Mouse (Mus musculus): ENCODE measurements at regions not wholly inside any gene's neighbourhood (a gene's known extent, or its start where the extent isn't known, plus 50 kb on each side); places are given as distances from the start of the nearest gene placed in this dataset.

DNA sequence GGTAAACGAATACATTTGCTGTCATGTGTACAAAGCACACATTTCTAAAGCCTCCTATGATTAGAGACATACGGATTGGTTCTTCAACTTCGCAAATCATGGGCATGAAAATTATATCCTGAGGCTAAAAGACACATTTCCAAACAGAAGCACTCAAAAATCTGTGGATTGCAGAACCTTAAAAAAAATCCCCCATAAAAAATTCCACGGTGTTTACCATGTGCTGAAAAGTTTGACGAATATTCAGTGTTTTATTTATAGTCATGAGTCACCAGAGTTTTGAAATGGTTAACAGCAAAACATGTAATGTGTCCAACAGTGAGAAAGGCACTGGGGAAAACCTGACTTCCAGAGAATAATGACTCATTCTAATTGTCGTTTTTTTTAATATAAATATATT lies 1214.9 kb upstream of the Cited2 start:
- Histone ChIP-seq H3K4me3 (ENCODE audit: low read depth, low read length) (no peak overlapping the region), H3K27ac (ENCODE audit: low read depth, low read length) (no peak overlapping the region), H3K9me3 (replicated peaks; ENCODE audit: control insufficient read depth, low read length) (no peaks in the 10 kb centered on the region), H3K4me2 (no peak overlapping the region), H3K4me1 (ENCODE audit: control insufficient read depth, insufficient read depth, low read length) (peaks cover 4% of the 10 kb centered on the region; the same call in 1 of the 2 replicates), H3K36me3 (ENCODE audit: control insufficient read depth, insufficient read depth, low read length) (no peaks in the 10 kb centered on the region), H3K9ac (ENCODE audit: low read depth, low read length) (no peak overlapping the region), H3K27me3 (ENCODE audit: control insufficient read depth, insufficient read depth, low read length) (no peaks in the 10 kb centered on the region)
- WGBS (ENCODE audit: insufficient replicate concordance): 66% methylated on average over 6 of the region's 6 CpGs
- ATAC-seq (replicated peaks; ENCODE audit: insufficient number of reproducible peaks, low FRiP score, low TSS enrichment): no peak

DNA sequence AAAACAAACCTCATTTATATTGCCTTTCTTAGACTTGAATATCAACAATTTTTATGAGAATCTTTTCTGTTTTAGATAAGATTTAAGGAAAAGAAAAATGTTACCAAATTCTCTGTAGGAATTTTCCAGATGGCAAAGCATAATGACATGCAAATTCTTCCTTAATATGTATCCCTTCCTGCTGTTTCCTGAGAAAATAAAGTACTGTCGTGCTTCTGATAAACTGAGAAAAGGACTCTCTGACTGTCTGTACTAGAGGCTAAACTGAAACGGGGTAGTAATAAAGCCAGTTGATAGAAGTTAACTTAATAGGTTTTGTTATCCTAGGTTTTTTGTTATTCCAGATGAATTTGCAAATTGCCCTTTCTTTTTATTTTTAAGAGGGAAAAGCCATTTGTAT lies 1208.4 kb upstream of the Cited2 start:
- Histone ChIP-seq H3K9me3 (replicated peaks; ENCODE audit: control insufficient read depth, low read length) (no peaks in the 10 kb centered on the region), H3K4me3 (ENCODE audit: low read depth, low read length) (no peak overlapping the region), H3K27ac (ENCODE audit: low read depth, low read length) (no peak overlapping the region), H3K36me3 (ENCODE audit: control insufficient read depth, insufficient read depth, low read length) (no peaks in the 10 kb centered on the region), H3K4me2 (no peak overlapping the region), H3K4me1 (ENCODE audit: control insufficient read depth, insufficient read depth, low read length) (no peaks in the 10 kb centered on the region), H3K9ac (ENCODE audit: low read depth, low read length) (no peak overlapping the region), H3K27me3 (ENCODE audit: control insufficient read depth, insufficient read depth, low read length) (no peaks in the 10 kb centered on the region)
- no peak for ATAC-seq (replicated peaks; ENCODE audit: insufficient number of reproducible peaks, low FRiP score, low TSS enrichment)
- WGBS (ENCODE audit: insufficient replicate concordance): 67% methylated on average over 2 of the region's 2 CpGs

DNA sequence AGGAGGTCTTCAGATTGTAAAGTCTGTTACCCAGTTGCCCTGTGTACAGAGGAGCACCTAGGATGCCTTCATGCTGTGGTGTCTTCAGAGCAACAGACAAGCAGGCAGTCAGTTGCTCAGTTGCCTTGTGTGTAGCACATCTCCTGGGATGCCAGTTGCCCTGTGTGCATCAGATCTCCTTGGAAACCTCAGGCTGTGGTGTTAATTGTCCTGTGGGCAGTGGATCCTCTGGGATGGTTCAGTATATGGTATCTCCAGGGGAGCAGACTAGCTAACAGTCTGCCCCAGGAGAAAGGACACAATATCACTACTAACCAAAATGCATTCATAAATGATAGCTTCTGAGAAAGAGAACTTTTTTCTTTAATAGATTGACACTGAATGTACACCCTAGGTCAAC lies 1201.1 kb upstream of the Cited2 start:
- Histone ChIP-seq H3K9me3 (replicated peaks; ENCODE audit: control insufficient read depth, low read length) (no peaks in the 10 kb centered on the region), H3K36me3 (ENCODE audit: control insufficient read depth, insufficient read depth, low read length) (no peaks in the 10 kb centered on the region), H3K27ac (ENCODE audit: low read depth, low read length) (no peak overlapping the region), H3K4me1 (ENCODE audit: control insufficient read depth, insufficient read depth, low read length) (no peaks in the 10 kb centered on the region), H3K4me3 (ENCODE audit: low read depth, low read length) (no peak overlapping the region), H3K4me2 (no peak overlapping the region), H3K27me3 (ENCODE audit: control insufficient read depth, insufficient read depth, low read length) (no peaks in the 10 kb centered on the region), H3K9ac (ENCODE audit: low read depth, low read length) (no peak overlapping the region)
- no peak for ATAC-seq (replicated peaks; ENCODE audit: insufficient number of reproducible peaks, low FRiP score, low TSS enrichment)

DNA sequence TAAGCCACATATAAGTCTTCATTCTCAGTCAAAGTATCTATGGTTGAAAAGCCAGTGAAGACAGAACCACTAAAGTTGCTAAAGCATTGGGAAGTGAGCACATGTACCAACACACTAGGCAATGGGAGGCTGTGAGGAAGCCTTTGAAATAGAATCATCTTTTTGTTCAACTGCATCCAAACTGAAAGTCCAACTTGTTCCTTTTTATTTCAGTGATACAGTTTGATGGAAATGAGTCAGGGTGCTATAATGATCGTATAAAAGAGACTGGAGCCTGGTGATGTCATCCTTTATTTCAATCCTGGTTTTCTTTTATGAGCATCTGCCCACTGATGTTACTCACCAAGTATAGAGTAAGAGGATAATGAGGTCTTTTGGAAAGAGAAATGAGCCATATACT lies 1198.9 kb upstream of the Cited2 start:
- no peak overlapping the region for H3K4me2 ChIP-seq
- H3K36me3 ChIP-seq (ENCODE audit: control insufficient read depth, insufficient read depth, low read length): no peaks in the 10 kb centered on the region

DNA sequence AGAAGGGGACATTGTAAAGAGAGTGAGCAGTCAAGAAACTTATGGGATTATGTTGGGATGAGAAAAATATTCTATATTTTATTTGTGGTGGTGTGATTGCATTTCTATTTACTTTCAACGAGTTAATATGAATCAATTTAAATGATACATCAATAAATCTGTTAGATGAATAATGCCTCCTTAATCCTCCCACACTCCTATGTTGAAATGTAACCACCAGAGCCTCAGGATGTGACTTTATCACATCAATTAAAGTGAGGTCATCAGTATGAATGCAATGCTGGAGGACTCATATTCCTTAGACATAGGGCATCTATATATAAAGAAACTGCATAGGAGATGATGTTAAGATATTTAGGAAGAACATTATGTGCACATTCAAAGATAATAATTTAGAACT lies 1195.3 kb upstream of the Cited2 start:
- no peak overlapping the region for H3K9ac ChIP-seq (ENCODE audit: low read depth, low read length)
- no peaks in the 10 kb centered on the region for H3K4me1 ChIP-seq (ENCODE audit: control insufficient read depth, insufficient read depth, low read length)
- no peak overlapping the region for H3K4me2 ChIP-seq
- H3K9me3 ChIP-seq (replicated peaks; ENCODE audit: control insufficient read depth, low read length): no peaks in the 10 kb centered on the region
- no peak overlapping the region for H3K27ac ChIP-seq (ENCODE audit: low read depth, low read length)
- H3K4me3 ChIP-seq (ENCODE audit: low read depth, low read length): no peak overlapping the region
- H3K27me3 ChIP-seq (ENCODE audit: control insufficient read depth, insufficient read depth, low read length): no peaks in the 10 kb centered on the region
- no peaks in the 10 kb centered on the region for H3K36me3 ChIP-seq (ENCODE audit: control insufficient read depth, insufficient read depth, low read length)
- ATAC-seq (replicated peaks; ENCODE audit: insufficient number of reproducible peaks, low FRiP score, low TSS enrichment): no peak
- 50% methylated on average over 1 of the region's 1 CpGs for WGBS (ENCODE audit: insufficient replicate concordance)

More for the DNA sequence above, 1198.9 kb upstream of the Cited2 start:
- no peak overlapping the region for H3K4me3 ChIP-seq (ENCODE audit: low read depth, low read length)
- H3K4me1 ChIP-seq (ENCODE audit: control insufficient read depth, insufficient read depth, low read length): no peaks in the 10 kb centered on the region
- no peak overlapping the region for H3K27ac ChIP-seq (ENCODE audit: low read depth, low read length)
- H3K9ac ChIP-seq (ENCODE audit: low read depth, low read length): no peak overlapping the region
- no peaks in the 10 kb centered on the region for H3K27me3 ChIP-seq (ENCODE audit: control insufficient read depth, insufficient read depth, low read length)
- no peaks in the 10 kb centered on the region for H3K9me3 ChIP-seq (replicated peaks; ENCODE audit: control insufficient read depth, low read length)
- no peak for ATAC-seq (replicated peaks; ENCODE audit: insufficient number of reproducible peaks, low FRiP score, low TSS enrichment)
- 75% methylated on average over 1 of the region's 1 CpGs for WGBS (ENCODE audit: insufficient replicate concordance)

DNA sequence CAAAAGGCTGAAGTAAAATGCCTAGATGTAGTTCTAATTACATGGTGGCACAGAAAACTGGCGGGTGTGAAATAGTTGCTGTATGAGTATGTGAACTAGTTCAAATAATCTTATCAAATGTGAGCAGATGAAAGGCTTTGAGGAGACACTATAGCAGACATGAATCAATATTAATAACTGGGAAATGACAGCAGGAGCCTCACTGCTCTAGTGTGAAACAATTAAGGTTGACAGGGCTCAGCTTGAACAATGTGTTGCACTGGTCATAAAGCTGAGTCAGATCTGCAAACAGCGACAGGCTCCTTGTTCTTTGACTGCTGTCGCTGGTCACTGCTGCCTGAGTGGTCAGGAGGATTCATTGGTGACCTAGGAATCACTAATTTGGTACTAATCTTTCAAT lies 1185.4 kb upstream of the Cited2 start:
- Histone ChIP-seq H3K27me3 (ENCODE audit: control insufficient read depth, insufficient read depth, low read length) (no peaks in the 10 kb centered on the region), H3K9ac (ENCODE audit: low read depth, low read length) (no peak overlapping the region), H3K9me3 (replicated peaks; ENCODE audit: control insufficient read depth, low read length) (no peaks in the 10 kb centered on the region), H3K4me1 (ENCODE audit: control insufficient read depth, insufficient read depth, low read length) (no peaks in the 10 kb centered on the region), H3K36me3 (ENCODE audit: control insufficient read depth, insufficient read depth, low read length) (no peaks in the 10 kb centered on the region), H3K27ac (ENCODE audit: low read depth, low read length) (no peak overlapping the region), H3K4me2 (no peak overlapping the region), H3K4me3 (ENCODE audit: low read depth, low read length) (no peak overlapping the region)
- 44% methylated on average over 3 of the region's 3 CpGs for WGBS (ENCODE audit: insufficient replicate concordance)
- no peak for ATAC-seq (replicated peaks; ENCODE audit: insufficient number of reproducible peaks, low FRiP score, low TSS enrichment)

DNA sequence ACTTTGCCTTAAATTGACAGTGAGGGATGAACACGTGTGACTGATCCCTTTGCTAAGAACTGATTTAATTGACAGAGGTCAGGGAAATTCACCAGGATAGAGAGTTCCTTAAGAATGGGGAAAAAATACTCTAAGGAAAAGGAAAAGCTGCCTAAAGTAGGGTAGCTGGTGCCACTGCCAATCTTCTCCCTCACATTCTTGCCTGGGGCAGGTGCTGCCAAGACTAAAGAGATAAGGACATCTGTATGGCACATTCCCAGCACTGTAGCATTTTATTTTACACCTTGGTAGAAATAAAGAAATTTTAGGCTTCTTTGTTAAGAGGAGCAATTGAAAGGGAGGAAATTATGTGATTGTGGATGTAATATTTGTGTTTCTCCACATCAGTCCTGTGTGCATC lies 1184.6 kb upstream of the Cited2 start:
- Histone ChIP-seq H3K27me3 (ENCODE audit: control insufficient read depth, insufficient read depth, low read length) (no peaks in the 10 kb centered on the region), H3K36me3 (ENCODE audit: control insufficient read depth, insufficient read depth, low read length) (no peaks in the 10 kb centered on the region), H3K9me3 (replicated peaks; ENCODE audit: control insufficient read depth, low read length) (no peaks in the 10 kb centered on the region), H3K4me3 (ENCODE audit: low read depth, low read length) (no peak overlapping the region), H3K9ac (ENCODE audit: low read depth, low read length) (no peak overlapping the region), H3K4me2 (no peak overlapping the region), H3K27ac (ENCODE audit: low read depth, low read length) (no peak overlapping the region), H3K4me1 (ENCODE audit: control insufficient read depth, insufficient read depth, low read length) (no peaks in the 10 kb centered on the region)
- no peak for ATAC-seq (replicated peaks; ENCODE audit: insufficient number of reproducible peaks, low FRiP score, low TSS enrichment)
- WGBS (ENCODE audit: insufficient replicate concordance): 49% methylated on average over 1 of the region's 1 CpGs

DNA sequence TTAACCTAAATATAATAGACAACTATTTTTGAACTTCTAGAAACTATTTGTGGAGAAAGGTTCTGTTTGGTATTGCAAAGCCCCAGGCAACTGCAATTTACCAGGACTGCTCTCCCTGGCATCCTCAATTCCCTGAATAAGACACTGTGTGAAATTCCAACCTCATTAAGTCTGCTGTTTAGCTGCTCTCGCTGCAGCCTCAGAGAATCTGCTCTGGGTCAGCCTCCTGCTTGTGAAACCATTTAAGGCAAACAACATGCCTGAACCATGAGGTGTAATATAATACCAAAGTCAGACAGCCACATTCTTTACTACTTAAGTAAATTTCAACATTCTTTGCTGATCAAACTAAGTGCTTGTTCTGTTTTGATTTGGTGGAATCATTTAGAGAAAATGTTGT lies 1177.6 kb upstream of the Cited2 start:
- Histone ChIP-seq H3K4me1 (ENCODE audit: control insufficient read depth, insufficient read depth, low read length) (no peaks in the 10 kb centered on the region; the same call in 1 of the 2 replicates), H3K4me2 (no peak overlapping the region), H3K27me3 (ENCODE audit: control insufficient read depth, insufficient read depth, low read length) (no peaks in the 10 kb centered on the region), H3K4me3 (ENCODE audit: low read depth, low read length) (no peak overlapping the region), H3K9ac (ENCODE audit: low read depth, low read length) (no peak overlapping the region), H3K9me3 (replicated peaks; ENCODE audit: control insufficient read depth, low read length) (no peaks in the 10 kb centered on the region), H3K27ac (ENCODE audit: low read depth, low read length) (peak overlapping the region; percentile 71), H3K36me3 (ENCODE audit: control insufficient read depth, insufficient read depth, low read length) (no peaks in the 10 kb centered on the region)
- ATAC-seq (replicated peaks; ENCODE audit: insufficient number of reproducible peaks, low FRiP score, low TSS enrichment): peak; percentile 59; the same call in 1 of the 2 replicates
- 6% methylated on average over 1 of the region's 1 CpGs for WGBS (ENCODE audit: insufficient replicate concordance)

DNA sequence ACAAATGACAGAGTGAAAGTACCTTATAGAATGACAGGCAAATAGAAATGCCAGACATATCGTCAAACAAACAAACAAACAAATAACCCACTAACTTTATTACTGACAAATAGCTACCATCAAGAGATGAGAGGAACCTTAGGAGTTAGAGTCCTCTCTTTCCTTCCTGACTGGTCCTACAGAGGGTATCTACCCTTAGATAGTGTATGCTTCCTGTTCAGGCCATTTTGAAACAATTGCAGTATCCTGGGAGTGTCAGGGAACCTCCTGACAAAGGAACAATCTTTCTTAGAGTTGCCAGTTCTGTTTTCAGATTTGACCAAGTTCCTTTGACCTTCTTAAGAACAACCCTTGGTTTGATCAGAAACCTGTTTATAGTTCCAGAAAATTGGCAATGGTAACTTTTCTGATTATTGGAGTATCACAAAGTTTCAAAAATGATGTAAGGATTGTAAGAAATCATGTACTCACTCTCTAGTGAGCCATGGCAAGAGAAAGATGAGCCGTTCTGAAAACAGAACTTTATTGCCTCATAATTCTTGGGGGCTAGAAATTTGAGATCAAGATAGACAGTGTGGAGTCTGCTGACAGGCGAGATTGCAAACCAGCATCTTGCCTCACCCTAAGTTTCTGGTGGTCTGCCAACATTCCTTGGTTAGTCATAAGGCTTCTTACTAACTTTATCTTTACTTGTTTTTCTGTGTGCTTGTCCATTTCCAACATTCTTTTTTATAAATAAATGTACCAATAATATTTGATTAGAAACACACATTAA lies 1170.0 kb upstream of the Cited2 start:
- H3K4me3 ChIP-seq (ENCODE audit: low read depth, low read length): no peak overlapping the region
- H3K9ac ChIP-seq (ENCODE audit: low read depth, low read length): no peak overlapping the region
- H3K36me3 ChIP-seq (ENCODE audit: control insufficient read depth, insufficient read depth, low read length): no peaks in the 10 kb centered on the region
- no peaks in the 10 kb centered on the region for H3K9me3 ChIP-seq (replicated peaks; ENCODE audit: control insufficient read depth, low read length)
- no peaks in the 10 kb centered on the region for H3K27me3 ChIP-seq (ENCODE audit: control insufficient read depth, insufficient read depth, low read length)
- ATAC-seq (replicated peaks; ENCODE audit: insufficient number of reproducible peaks, low FRiP score, low TSS enrichment): no peak
- 70% methylated on average over 3 of the region's 3 CpGs for WGBS (ENCODE audit: insufficient replicate concordance)
- no peaks in the 10 kb centered on the region for H3K4me1 ChIP-seq (ENCODE audit: control insufficient read depth, insufficient read depth, low read length)
- no peak overlapping the region for H3K27ac ChIP-seq (ENCODE audit: low read depth, low read length)
- no peak overlapping the region for H3K4me2 ChIP-seq
